Mouse (Mus musculus) liver, postnatal 0 days (tissue): ENCODE measurements around the gene Gfpt2. TPM values are rescaled to one million over a fixed set of nuclear protein-coding genes. Genes with fewer than 3 reads are reported as not detected.

Source experiments
- ATAC-seq: fragments of 200-750 bp; cut with Nextera tagmentation; 2 replicates; pipeline ENCODE4 v1.8.0; 2017; ENCODE audit warnings: mild to moderate bottlenecking, moderate library complexity
- DNase-seq: peaks from one replicate; pipeline ENCODE4 v3.0.0-alpha.2; 2016
- H3K27ac ChIP-seq: fragments of 300-500 bp; sonication (generic); 2 replicates; pipeline ENCODE4 v1.5.1; 2014; ENCODE audit warnings: antibody characterized with exemption, moderate library complexity, mild to moderate bottlenecking, low read depth
- H3K27me3 ChIP-seq: fragments of 300-500 bp; sonication (generic); 2 replicates; pipeline ENCODE4 v1.6.1; 2014; ENCODE audit warnings: low read length, control low read depth, mixed read lengths; ENCODE audit not compliant: insufficient read depth
- H3K36me3 ChIP-seq: fragments of 300-500 bp; sonication (generic); replicated peaks from 2 replicates; pipeline ENCODE4 v1.6.1; 2014; ENCODE audit warnings: mild to moderate bottlenecking, control low read depth, low read length, moderate library complexity, mixed read lengths; ENCODE audit not compliant: insufficient read depth
- H3K4me1 ChIP-seq: fragments of 300-500 bp; sonication (generic); 2 replicates; pipeline ENCODE4 v1.6.1; 2014; ENCODE audit warnings: antibody characterized with exemption, mild to moderate bottlenecking, control low read depth; ENCODE audit not compliant: insufficient read depth
- H3K4me2 ChIP-seq: fragments of 300-500 bp; sonication (generic); 2 replicates; pipeline ENCODE4 v1.6.1; 2014; ENCODE audit warnings: low read depth, mild to moderate bottlenecking, low read length, moderate library complexity, mixed read lengths
- H3K4me3 ChIP-seq: fragments of 300-500 bp; sonication (generic); 2 replicates; pipeline ENCODE4 v1.5.1; 2014; ENCODE audit warnings: low read depth, low read length
- H3K9ac ChIP-seq: fragments of 300-500 bp; sonication (generic); replicated peaks from 2 replicates; pipeline ENCODE4 v1.6.1; 2014; ENCODE audit warnings: mild to moderate bottlenecking, moderate library complexity
- H3K9me3 ChIP-seq: fragments of 300-500 bp; sonication (generic); 2 replicates; pipeline ENCODE4 v1.6.1; 2016; ENCODE audit warnings: mild to moderate bottlenecking, control low read depth, low read length, mixed read lengths
- CTCF ChIP-seq: sonication (generic); IDR thresholded peaks from 2 replicates; pipeline ENCODE4 v1.5.1; 2016; ENCODE audit warnings: antibody characterized with exemption, low read depth
- EP300 ChIP-seq: IDR thresholded peaks from 2 replicates; pipeline ENCODE4 v1.6.1; 2016; ENCODE audit warnings: antibody characterized with exemption, low read depth, mild to moderate bottlenecking
- WGBS: fragments of 180-500 bp; shearing (Covaris S2); extraction: QIAGEN DNeasy Blood & Tissue Kit; methylation state at CpG from one replicate; pipeline ENCODE4 v1.1.7; 2014; ENCODE audit not compliant: insufficient replicate concordance; 5-methylcytosine and 5-hydroxymethylcytosine counted together
- polyA plus RNA-seq: library from polyadenylated mRNA; unstranded; fragments of >200 nt; fragmentation: Nextera tagmentation; extraction: Ambion mirVana; gene quantifications from 2 replicates; pipeline ENCODE4 v1.2.1, GENCODE M21; 2015

The Gfpt2 gene
- polyA plus RNA-seq, 1 experiment from 2014 or later: 0.81 TPM

DNA sequence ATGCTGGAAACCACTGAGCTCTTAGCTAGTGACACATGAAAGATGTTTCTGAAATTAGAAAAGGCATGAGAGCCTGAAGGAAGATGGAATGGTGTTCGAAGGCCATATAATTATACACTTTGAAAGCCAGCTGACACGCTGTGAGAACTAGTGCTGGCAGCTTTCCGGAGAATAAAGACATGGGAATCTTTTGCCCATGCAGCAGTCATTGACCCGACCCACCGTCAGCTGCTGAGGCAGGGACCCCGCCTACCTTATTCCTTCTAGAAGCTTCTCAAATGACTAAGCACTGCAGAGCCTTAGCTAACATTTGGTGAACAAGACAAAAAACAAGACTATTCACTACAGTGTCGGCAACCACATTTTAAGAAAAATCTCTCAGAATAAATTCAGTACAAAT is 25.7 kb downstream of the Gfpt2 start:
- DNase-seq (no peak), ATAC-seq (no peak)

DNA sequence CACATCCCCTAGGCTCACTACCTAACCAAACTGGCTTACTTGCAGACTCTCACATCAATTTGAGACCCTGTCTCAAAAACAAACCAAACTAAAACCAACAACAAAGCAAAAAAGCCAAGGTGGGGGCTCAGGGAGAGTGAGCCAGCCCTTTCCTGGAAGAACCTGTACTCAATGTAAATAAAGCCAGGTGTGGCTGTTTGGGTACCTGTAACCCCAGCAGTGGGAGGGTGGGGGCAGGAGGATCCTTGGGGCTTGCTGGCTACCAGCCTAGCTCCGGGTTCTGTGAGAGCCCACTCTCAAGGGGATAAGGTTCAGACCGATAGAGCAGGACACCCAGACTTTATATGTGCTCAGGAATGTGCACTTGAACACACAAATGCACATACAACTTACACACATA is 26.9 kb downstream of the Gfpt2 start:
- ATAC-seq: no peak
- no peak overlapping the region for H3K27ac ChIP-seq
- 82% methylated on average over 2 of the region's 2 CpGs for WGBS

More for the DNA sequence above, 25.7 kb downstream of the Gfpt2 start:
- Histone ChIP-seq H3K9me3 (no peaks in the 10 kb centered on the region), H3K4me3 (no peak overlapping the region), H3K27me3 (no peaks in the 10 kb centered on the region), H3K4me2 (no peak overlapping the region), H3K4me1 (no peaks in the 10 kb centered on the region), H3K9ac (no peak overlapping the region), H3K36me3 (no peaks in the 10 kb centered on the region), H3K27ac (no peak overlapping the region)
- no peak for TF ChIP-seq CTCF
- no peak for TF ChIP-seq EP300
- 82% methylated on average over 7 of the region's 7 CpGs for WGBS

DNA sequence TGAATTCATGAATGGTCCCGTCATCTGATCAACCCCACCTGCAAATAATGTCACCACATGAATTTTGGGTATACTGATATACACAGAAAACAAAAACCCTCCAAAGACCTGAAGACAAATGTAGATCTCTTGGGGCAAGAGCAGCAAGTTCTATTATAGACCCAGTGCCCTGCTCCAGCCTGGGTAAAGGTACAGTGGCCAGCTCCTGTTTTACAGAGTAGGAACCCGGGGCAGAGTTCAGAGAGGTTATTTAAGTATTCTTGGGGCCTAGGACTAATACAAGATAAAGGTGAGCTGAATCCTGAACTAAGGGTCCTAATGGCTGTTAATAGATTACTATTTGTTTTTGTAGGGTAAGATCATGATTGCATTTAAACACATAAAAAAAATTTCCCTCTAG is 27.6 kb downstream of the Gfpt2 start:
- 73% methylated on average over 2 of the region's 2 CpGs for WGBS
- Histone ChIP-seq H3K4me1 (no peaks in the 10 kb centered on the region), H3K9me3 (no peaks in the 10 kb centered on the region), H3K4me2 (no peak overlapping the region), H3K27me3 (no peaks in the 10 kb centered on the region), H3K9ac (no peak overlapping the region), H3K4me3 (no peak overlapping the region), H3K27ac (no peak overlapping the region), H3K36me3 (no peaks in the 10 kb centered on the region)
- no peak for TF ChIP-seq EP300
- TF ChIP-seq CTCF: no peak
- DNase-seq: no peak
- ATAC-seq: no peak

More for the DNA sequence above, 26.9 kb downstream of the Gfpt2 start:
- Histone ChIP-seq H3K4me1 (no peaks in the 10 kb centered on the region), H3K9me3 (no peaks in the 10 kb centered on the region), H3K9ac (no peak overlapping the region), H3K4me3 (no peak overlapping the region), H3K4me2 (no peak overlapping the region), H3K36me3 (no peaks in the 10 kb centered on the region), H3K27me3 (no peaks in the 10 kb centered on the region)
- TF ChIP-seq EP300 (no peak), CTCF (no peak)
- no peak for DNase-seq

DNA sequence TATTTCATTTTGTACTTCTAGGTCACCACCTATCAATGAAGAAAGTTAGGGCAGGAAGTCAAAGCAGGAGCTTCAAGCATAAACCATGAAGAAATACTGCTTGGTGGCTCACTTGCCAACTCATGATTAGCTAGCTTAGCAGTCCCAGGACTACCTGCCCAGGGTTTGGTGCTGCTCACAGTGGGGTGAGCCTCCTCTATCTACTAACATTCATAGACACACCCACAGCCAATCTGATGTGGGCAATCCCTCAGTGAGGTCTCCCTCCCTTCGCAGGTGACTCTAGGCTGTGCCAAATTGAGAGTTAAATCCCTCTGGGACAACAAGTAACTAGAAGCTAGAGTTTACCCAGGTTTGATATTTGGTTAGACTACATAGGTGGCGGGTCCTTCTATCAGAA is 28.4 kb downstream of the Gfpt2 start:
- DNase-seq (no peak), ATAC-seq (no peak)
- no peak overlapping the region for H3K9ac ChIP-seq
- no peak overlapping the region for H3K4me3 ChIP-seq
- no peaks in the 10 kb centered on the region for H3K36me3 ChIP-seq
- H3K27ac ChIP-seq: no peak overlapping the region
- TF ChIP-seq EP300: no peak
- TF ChIP-seq CTCF: no peak
- no peaks in the 10 kb centered on the region for H3K4me1 ChIP-seq
- no peak overlapping the region for H3K4me2 ChIP-seq
- no peaks in the 10 kb centered on the region for H3K9me3 ChIP-seq
- no peaks in the 10 kb centered on the region for H3K27me3 ChIP-seq
- WGBS: 75% methylated on average over 2 of the region's 2 CpGs

GRCm38 (mm10) chr11:49824896-49825295 is 30.9 kb downstream of the Gfpt2 start:
- WGBS: 20% methylated on average over 2 of the region's 2 CpGs
- Histone ChIP-seq H3K36me3 (no peaks in the 10 kb centered on the region), H3K4me2 (no peak overlapping the region), H3K4me1 (no peaks in the 10 kb centered on the region), H3K9me3 (no peaks in the 10 kb centered on the region), H3K27ac (no peak overlapping the region), H3K9ac (no peak overlapping the region), H3K4me3 (no peak overlapping the region), H3K27me3 (no peaks in the 10 kb centered on the region)
- DNase-seq (peak; percentile 86), ATAC-seq (peak; percentile 51; the same call in 1 of the 2 replicates)
- TF ChIP-seq EP300: no peak
- TF ChIP-seq CTCF: peak; percentile 96

GRCm38 (mm10) chr11:49827243-49827642 is 33.3 kb downstream of the Gfpt2 start:
- TF ChIP-seq CTCF (no peak), EP300 (peak; percentile 77)
- 49% methylated on average over 6 of the region's 6 CpGs for WGBS
- Histone ChIP-seq H3K4me2 (no peak overlapping the region), H3K4me3 (no peak overlapping the region), H3K27ac (peak overlapping the region; percentile 79), H3K36me3 (no peaks in the 10 kb centered on the region), H3K4me1 (no peaks in the 10 kb centered on the region), H3K9me3 (no peaks in the 10 kb centered on the region), H3K9ac (no peak overlapping the region), H3K27me3 (no peaks in the 10 kb centered on the region)
- ATAC-seq (peak; percentile 92), DNase-seq (peak; percentile 60)
